Mouse (Mus musculus) midbrain, embryonic 14.5 days (tissue): ENCODE data around the gene Med7. TPM values are rescaled to one million over a fixed set of nuclear protein-coding genes. Genes with fewer than 3 reads are reported as not detected.
A peak's percentile ranks its signal among the peaks of the same experiment; 100 is the strongest.
"Not testable (repeated sequence)": the region's sequence is repeated elsewhere in the genome, so short reads cannot be mapped to it uniquely, and the experiment has no call there.

ENCODE experiments used
- ATAC-seq: fragments of 200-750 bp; cut with Nextera tagmentation; 2 replicates; pipeline ENCODE4 v1.8.0; 2017; ENCODE audit warnings: moderate number of reproducible peaks, moderate library complexity; ENCODE audit not compliant: low FRiP score, low TSS enrichment
- DNase-seq: peaks from one replicate; pipeline ENCODE4 v3.0.0-alpha.2; 2015
- H3K27ac ChIP-seq: fragments of 300-500 bp; sonication (generic); replicated peaks from 2 replicates; pipeline ENCODE4 v1.5.1; 2014; ENCODE audit warnings: mild to moderate bottlenecking, low read depth, low read length, moderate library complexity
- H3K27me3 ChIP-seq: fragments of 300-500 bp; sonication (generic); 2 replicates; pipeline ENCODE4 v1.6.1; 2014; ENCODE audit warnings: low read length, control low read depth, mixed read lengths; ENCODE audit not compliant: control insufficient read depth, insufficient read depth
- H3K36me3 ChIP-seq: fragments of 300-500 bp; sonication (generic); 2 replicates; pipeline ENCODE4 v1.6.1; 2014; ENCODE audit warnings: low read length, control low read depth; ENCODE audit not compliant: control insufficient read depth, insufficient read depth
- H3K4me1 ChIP-seq: fragments of 300-500 bp; sonication (generic); 2 replicates; pipeline ENCODE4 v1.6.1; 2014; ENCODE audit warnings: mild to moderate bottlenecking, antibody characterized with exemption, low read length, control low read depth; ENCODE audit not compliant: control insufficient read depth, insufficient read depth
- H3K4me2 ChIP-seq: fragments of 300-500 bp; sonication (generic); 2 replicates; pipeline ENCODE4 v1.6.1; 2014; ENCODE audit warnings: mild to moderate bottlenecking, low read length, moderate library complexity
- H3K4me3 ChIP-seq: fragments of 300-500 bp; sonication (generic); replicated peaks from 2 replicates; pipeline ENCODE4 v1.5.1; 2014; ENCODE audit warnings: low read depth, low read length
- H3K9ac ChIP-seq: fragments of 300-500 bp; sonication (generic); replicated peaks from 2 replicates; pipeline ENCODE4 v1.6.1; 2014; ENCODE audit warnings: mild to moderate bottlenecking, low read length, moderate library complexity
- H3K9me3 ChIP-seq: fragments of 300-500 bp; sonication (generic); 2 replicates; pipeline ENCODE4 v1.6.1; 2016; ENCODE audit warnings: low read length, control low read depth, mixed read lengths; ENCODE audit not compliant: control insufficient read depth
- WGBS: fragments of 180-500 bp; shearing (Covaris S2); extraction: QIAGEN DNeasy Blood & Tissue Kit; methylation state at CpG from one replicate; pipeline ENCODE4 v1.1.7; 2014; 5-methylcytosine and 5-hydroxymethylcytosine counted together
- polyA plus RNA-seq: library from polyadenylated mRNA; unstranded; fragments of >200 nt; fragmentation: Nextera tagmentation; extraction: Ambion mirVana; gene quantifications from 2 replicates; pipeline ENCODE4 v1.2.1, GENCODE M21; 2014

The Med7 gene
- polyA plus RNA-seq, 1 experiment from 2014 or later = 74.3 TPM

DNA sequence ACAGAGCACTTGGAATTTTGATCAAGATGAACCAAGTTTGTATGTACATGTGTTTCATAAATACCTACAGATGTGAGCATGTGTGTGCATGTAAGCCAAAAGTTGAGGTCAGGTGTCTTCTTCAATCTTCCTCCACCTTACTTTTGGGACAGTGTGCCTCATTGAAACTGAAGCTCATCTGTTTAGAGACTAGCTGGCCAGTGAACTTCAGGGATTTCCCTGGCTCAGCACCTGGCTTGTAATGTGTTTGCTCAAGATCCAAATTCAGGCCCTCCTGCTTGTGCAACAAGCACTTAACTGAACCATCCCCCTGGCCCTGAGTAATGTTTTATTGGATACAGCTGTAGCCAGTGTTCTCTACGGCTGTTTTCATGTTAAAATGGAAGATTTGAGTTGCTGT lies 18.3 kb upstream of the Med7 start:
- Histone ChIP-seq H3K4me1 (no peaks in the 10 kb centered on the region), H3K4me2 (no peak overlapping the region), H3K9me3 (no peaks in the 10 kb centered on the region), H3K9ac (no peak overlapping the region), H3K36me3 (no peaks in the 10 kb centered on the region), H3K27me3 (no peaks in the 10 kb centered on the region), H3K4me3 (no peak overlapping the region), H3K27ac (no peak overlapping the region)
- DNase-seq (no peak), ATAC-seq (no peak)
- 83% methylated on average over 1 of the region's 1 CpGs for WGBS

DNA sequence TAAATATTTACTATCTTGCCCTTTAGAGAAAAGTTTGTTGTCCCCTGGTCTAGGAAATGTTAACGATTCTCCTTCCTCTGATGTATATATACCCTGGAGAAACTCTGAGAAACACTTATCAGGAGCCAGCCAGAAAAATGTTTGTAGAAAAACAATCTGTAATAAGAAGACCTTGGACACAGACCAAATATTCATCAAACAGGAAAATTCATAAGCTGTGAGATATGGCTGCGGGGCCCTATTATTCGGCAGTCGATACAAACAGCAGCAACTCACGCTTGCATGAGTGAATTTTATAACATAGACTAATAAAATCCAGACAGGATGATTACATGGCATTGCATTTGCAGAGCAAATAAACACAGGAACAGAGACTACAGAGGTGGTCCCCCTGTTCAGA lies 17.9 kb upstream of the Med7 start:
- Histone ChIP-seq H3K4me3 (no peak overlapping the region), H3K27me3 (no peaks in the 10 kb centered on the region), H3K36me3 (no peaks in the 10 kb centered on the region), H3K4me2 (no peak overlapping the region), H3K27ac (no peak overlapping the region), H3K9ac (no peak overlapping the region), H3K9me3 (no peaks in the 10 kb centered on the region), H3K4me1 (no peaks in the 10 kb centered on the region)
- no peak for ATAC-seq
- no peak for DNase-seq
- WGBS = 85% methylated on average over 5 of the region's 5 CpGs

DNA sequence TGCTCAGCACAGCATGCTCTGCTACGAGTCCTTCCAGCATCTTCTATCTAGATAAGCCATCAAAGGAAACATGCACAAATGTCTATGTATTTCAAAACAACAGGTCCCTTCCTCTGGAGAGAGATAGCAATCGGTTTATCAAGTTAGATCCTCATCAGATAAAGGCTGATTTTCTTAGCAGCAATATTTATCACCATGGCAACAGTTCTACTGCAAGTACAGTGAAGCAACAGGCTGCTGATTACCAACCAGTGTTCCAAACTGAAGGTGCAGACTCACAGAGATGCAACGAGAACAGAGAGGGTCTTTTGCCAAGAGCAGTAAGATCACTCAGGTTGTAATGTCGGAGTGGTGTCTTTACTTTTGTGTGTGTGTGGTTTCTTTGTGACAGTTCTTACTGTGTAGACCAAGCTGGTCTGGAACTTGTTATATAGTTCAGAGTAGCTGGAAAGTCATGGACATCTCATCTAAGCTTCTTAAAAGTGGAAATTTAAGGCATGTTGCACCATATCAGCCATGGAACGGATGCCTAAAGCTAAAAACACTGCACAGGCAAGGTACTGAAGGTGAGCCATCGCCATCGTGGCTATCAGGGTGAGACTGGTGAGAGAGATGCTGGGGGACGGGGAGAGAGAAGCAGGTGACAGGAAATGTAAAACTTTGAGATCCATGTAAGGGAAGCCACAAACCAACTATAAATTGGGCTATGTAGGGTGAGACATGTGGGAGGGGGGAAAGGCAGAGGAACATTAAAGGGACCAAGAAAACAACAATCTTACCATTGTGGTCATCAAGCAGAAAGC lies 15.4 kb upstream of the Med7 start:
- Histone ChIP-seq H3K4me3 (no peak overlapping the region), H3K4me2 (no peak overlapping the region), H3K9ac (no peak overlapping the region), H3K9me3 (no peaks in the 10 kb centered on the region), H3K36me3 (no peaks in the 10 kb centered on the region), H3K4me1 (no peaks in the 10 kb centered on the region), H3K27ac (no peak overlapping the region), H3K27me3 (no peaks in the 10 kb centered on the region)
- ATAC-seq = no peak
- DNase-seq = no peak
- WGBS = 87% methylated on average over 8 of the region's 8 CpGs

DNA sequence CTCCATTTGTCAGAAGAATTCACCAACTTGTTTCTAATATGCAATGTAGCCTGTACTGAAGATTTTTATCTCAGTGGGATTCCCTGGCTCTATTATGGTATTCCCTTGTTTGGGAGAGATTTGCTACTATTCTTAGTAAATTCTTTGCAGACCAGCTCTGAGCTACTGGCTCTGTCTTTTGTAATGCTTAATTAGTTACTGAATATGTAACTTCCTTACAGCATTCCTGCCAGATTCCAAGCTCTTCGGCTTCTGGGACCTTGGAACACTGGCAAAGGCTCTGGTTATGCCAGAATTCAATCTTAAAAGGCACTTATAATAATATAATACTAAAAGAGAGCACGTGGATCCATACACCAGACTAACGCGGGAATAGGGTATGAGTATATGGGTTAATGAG lies 8.6 kb upstream of the Med7 start:
- not testable (repeated sequence) for H3K9me3 ChIP-seq, H3K9ac ChIP-seq, H3K4me3 ChIP-seq, DNase-seq, H3K27me3 ChIP-seq, H3K27ac ChIP-seq, H3K36me3 ChIP-seq, ATAC-seq, H3K4me2 ChIP-seq, H3K4me1 ChIP-seq
- WGBS = 38% methylated on average over 4 of the region's 4 CpGs

DNA sequence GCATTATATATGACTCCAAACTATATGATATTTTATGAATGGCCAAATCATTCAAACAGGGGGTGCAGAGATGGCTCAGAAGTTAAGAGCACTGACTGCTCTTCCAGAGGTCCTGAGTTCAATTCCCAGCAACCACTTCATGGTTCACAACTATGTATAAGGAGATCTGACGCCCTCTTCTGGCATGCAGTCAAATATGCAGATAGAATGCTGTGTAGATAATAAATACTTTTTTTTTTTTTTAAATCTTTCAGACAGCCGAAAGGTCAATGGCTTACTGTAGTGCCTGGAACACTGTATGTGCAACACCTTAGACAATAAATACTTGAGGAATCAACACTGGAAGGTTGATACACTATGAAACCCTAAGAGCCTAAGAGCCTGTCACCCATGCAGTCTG lies 6.6 kb upstream of the Med7 start:
- Histone ChIP-seq H3K36me3 (no peaks in the 10 kb centered on the region), H3K27me3 (no peaks in the 10 kb centered on the region), H3K4me1 (no peaks in the 10 kb centered on the region), H3K4me3 (no peak overlapping the region), H3K9ac (no peak overlapping the region), H3K4me2 (no peak overlapping the region), H3K9me3 (no peaks in the 10 kb centered on the region), H3K27ac (no peak overlapping the region)
- DNase-seq (no peak), ATAC-seq (no peak)
- WGBS = 88% methylated on average over 2 of the region's 2 CpGs

DNA sequence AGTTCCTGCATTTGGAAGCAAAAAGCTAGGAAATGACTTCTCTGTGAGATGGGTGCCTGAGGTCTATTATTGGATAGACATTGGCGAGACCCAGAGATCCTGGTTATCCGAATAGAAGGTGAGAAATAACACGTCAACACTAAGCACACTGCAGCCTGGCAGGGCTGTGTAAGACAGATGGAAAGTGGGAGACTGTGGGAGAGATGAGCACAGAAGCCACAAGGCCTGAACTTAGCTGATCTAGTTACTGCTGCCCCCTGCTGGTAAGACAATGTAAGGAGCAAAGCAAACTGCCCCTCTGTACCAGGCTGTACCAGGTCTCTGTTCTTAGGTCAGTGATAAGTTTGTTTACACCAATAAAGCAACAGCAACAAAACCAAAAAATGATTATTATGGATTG lies 5.6 kb upstream of the Med7 start:
- no peak overlapping the region for H3K27ac ChIP-seq
- H3K4me2 ChIP-seq = no peak overlapping the region
- H3K4me3 ChIP-seq = no peak overlapping the region
- no peak overlapping the region for H3K9ac ChIP-seq
- no peaks in the 10 kb centered on the region for H3K4me1 ChIP-seq
- no peaks in the 10 kb centered on the region for H3K36me3 ChIP-seq
- H3K9me3 ChIP-seq = no peaks in the 10 kb centered on the region
- 27% methylated on average over 3 of the region's 3 CpGs for WGBS
- ATAC-seq (peak; percentile 85), DNase-seq (peak; percentile 94)
- H3K27me3 ChIP-seq = no peaks in the 10 kb centered on the region

DNA sequence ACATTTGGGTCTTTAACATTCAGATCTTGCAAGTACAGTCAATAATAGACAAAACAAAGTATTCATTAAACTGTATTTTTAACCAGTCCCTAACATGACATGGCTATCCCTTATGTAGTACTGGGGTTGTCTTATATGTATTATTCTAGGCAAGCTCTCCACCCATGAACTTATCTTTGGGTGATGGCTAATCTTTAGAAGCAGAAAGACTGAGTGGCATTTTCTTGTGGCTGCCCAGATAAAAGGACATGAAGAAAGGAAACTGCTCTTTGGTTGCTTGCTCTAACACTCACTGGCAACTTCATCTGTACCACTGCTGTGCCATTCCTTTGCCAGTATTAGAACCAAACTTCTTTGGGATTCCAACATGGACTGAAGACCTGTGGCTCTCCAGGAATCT lies 1.4 kb upstream of the Med7 start:
- Histone ChIP-seq H3K4me1 (peaks cover 5% of the 10 kb centered on the region), H3K27ac (no peak overlapping the region), H3K27me3 (no peaks in the 10 kb centered on the region), H3K36me3 (peaks cover 13% of the 10 kb centered on the region), H3K9ac (no peak overlapping the region), H3K9me3 (no peaks in the 10 kb centered on the region), H3K4me3 (no peak overlapping the region), H3K4me2 (no peak overlapping the region)
- ATAC-seq (no peak), DNase-seq (no peak)

DNA sequence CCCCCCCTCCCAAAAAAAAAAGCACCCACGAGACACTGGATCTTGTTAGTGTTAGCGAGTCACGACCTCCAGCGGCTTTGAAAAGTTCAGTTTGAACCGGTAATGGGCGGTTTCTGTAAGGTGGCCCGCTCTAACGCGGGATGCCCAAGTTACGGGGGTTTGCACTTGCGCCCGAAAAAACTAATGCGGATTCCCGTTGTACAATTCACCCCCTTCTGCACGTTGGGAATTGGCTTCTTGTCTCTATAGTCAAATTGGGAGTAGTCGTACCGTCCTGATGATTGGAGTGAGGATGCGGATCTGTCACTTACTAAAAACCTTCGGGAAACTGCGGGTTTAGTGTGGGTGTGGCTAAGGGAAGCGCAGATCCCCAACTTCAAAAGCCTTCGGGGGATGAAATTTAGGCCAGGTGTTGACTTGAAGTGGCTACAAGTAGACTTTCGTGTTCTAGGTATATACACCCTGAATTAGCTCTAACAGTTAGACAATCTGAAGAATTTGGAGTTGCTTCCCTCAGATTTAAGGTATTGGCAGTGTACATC lies 805 bp downstream of the Med7 start:
- ATAC-seq = no peak
- Histone ChIP-seq H3K9me3 (no peaks in the 10 kb centered on the region), H3K4me3 (peak overlapping the region; percentile 96), H3K36me3 (peaks cover 31% of the 10 kb centered on the region), H3K4me1 (peaks cover 5% of the 10 kb centered on the region), H3K4me2 (peak overlapping the region; percentile 89), H3K27ac (no peak overlapping the region), H3K9ac (peak overlapping the region; percentile 78), H3K27me3 (no peaks in the 10 kb centered on the region)
- WGBS = 2% methylated on average over 23 of the region's 23 CpGs
- peak; percentile 66 for DNase-seq

DNA sequence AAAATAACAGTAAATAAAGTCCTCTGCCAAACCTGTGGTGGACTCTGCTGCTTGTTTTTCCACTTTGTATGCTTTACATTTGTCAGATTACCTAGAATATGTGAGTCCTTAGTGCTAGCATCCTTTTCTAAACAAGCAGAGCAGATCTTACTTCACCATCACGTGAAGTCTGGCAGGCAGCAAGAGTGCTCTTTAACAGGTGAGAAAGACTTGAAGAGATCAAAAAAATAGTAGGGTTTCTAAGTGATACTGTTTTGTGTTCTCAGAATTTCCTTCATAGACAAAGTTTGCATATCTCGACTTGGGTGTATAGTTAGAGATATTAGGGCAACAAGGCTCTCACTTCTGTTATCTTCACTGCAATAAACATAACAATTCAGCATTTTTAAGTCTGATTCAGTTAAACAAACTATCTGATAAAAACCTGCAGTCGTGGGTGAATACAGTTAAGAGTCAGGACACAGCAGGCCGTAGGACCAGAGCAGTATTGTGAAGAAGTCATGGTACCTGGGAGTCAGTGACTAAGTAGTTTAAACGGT lies 2.3 kb downstream of the Med7 start:
- Histone ChIP-seq H3K36me3 (peaks cover 39% of the 10 kb centered on the region), H3K27ac (no peak overlapping the region), H3K4me3 (no peak overlapping the region), H3K4me1 (peaks cover 5% of the 10 kb centered on the region), H3K4me2 (no peak overlapping the region), H3K9me3 (no peaks in the 10 kb centered on the region), H3K27me3 (no peaks in the 10 kb centered on the region), H3K9ac (no peak overlapping the region)
- DNase-seq = no peak
- no peak for ATAC-seq
- 92% methylated on average over 5 of the region's 5 CpGs for WGBS
